Mouse (Mus musculus) embryo, embryonic 11.5 days (tissue): Measurements from ENCODE around the gene Brwd1.
"Not testable (repeated sequence)": the region's sequence is repeated elsewhere in the genome, so short reads cannot be mapped to it uniquely, and the experiment has no call there.

Experiments
- DNase-seq: peaks from one replicate; pipeline ENCODE4 v3.0.0-alpha.2; 2012; ENCODE audit warnings: low read depth, low spot score

Brwd1 gene

DNA sequence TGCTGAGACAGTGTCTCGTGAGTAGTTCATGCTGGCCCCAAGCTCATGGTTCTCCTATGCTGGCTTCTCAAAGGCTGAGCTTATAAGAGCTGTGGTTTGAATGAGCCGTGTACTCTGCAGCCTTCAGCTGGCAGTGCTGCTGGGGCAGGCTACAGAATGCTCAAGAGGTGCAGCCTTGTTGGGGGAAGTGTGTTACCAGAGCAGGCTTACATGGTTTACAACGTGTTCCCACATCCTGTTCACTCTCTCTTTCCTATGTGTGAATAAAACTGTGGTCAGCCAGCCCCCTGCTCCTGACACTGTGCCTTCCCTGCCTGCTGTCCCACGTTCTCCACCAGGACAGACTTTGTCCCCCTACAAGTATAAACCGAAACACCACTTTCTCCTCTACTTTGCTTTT lies 97.4 kb downstream of the Brwd1 start:
- no peak for DNase-seq

DNA sequence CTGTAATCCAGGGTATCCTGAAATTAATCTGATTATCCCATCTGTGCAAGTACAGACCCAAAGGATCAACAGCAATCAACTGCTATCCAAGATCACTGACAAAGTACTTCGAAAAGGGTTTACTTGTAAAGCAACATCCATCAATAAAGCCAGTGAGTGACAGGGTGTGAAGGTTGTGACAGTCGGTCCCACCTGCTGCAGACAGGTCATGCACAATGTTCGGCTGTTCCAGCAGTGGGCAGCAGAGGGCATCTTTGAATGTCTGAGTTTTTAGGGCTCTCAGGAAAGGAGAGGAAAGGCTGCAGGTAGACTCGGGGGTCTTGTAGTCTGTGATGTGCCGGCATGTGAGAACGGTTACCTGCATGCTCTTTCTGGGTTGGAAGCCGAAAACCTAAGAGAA lies 98.7 kb downstream of the Brwd1 start:
- no peak for DNase-seq

DNA sequence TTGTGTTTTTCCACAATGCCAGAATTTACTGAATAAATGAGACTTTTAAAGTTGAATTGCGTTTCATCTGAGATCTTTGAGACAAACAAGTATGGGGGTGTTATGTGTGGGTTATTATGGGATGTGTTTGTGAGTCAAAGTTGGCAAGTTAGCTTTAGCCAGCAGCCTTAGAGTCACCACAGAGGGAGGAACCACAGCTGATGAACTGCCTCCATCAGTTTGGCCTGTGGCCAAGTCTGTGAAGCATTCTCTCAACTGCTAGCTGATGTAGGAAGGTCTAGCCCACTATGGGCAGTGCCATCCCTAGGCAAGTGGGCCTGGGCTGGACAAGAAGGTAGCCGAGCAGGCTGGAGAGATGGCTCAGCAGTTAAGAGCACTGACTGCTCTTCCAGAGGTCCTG lies 111.5 kb downstream of the Brwd1 start:
- DNase-seq, result no peak

DNA sequence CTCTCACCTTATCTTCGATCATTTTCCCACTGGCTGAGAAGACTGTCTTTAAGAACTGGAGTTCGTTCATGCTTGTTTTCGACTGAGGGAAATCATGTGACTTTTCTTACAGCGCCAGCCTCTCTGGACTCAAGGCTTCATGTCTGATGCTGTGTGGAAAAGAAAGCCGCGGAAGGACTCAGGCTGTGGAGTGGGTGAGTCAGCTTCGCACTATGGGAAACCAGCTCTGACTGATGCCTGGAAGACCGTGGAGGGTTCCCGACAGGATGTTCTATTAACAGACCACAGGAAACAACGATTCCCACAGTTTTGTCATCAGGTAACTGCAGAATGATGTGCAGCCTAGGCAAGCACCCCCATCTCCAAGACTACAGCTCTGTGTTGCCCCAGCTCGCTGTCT lies 114.9 kb downstream of the Brwd1 start:
- DNase-seq, result no peak

DNA sequence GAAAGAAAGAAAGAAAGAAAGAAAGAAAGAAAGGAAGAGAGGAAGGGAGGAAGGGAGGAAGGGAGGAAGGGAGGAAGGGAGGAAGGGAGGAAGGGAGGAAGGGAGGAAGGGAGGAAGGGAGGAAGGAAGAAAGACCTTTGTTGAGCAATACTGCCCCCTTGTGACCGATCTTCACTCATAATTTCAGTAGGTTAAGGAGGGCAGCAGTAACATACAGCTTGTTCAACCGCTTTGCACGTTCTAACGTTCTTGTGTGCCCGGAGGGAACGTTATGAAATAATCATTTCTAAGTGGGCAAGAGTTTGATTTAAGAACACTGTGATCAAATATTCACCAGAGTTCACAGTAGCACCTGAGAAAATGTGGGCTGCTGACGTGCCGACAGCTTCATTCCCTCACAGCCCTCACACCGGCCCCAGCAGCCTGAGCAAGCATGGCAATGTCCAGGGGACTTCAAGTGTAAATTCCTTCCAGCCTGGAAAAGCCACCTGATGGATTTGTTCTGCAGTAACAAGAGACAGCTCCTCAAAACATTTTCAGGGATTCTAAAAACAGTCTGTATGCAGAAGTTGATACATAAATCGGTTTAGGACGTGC lies 117.8 kb downstream of the Brwd1 start:
- peak; percentile 51 for DNase-seq

DNA sequence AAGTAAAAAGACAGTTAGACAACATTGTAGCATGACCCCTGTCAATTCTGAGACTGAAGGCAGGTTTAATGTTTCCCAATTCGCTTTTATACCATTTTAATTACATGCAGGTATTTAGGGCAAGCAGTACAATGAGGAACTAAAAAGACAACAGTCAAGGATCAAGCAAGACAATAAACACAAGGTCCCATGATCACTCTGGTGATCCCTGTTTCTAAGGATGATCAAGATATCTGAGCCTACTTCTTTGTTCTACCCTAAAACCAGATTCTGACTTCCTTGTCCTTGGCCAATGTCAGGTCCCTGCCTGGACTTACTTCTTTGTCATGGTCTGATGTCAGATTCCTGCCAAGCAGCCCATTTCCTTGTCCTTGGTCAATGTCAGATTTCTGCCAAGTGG lies 120.8 kb downstream of the Brwd1 start:
- DNase-seq, result not testable (repeated sequence)

DNA sequence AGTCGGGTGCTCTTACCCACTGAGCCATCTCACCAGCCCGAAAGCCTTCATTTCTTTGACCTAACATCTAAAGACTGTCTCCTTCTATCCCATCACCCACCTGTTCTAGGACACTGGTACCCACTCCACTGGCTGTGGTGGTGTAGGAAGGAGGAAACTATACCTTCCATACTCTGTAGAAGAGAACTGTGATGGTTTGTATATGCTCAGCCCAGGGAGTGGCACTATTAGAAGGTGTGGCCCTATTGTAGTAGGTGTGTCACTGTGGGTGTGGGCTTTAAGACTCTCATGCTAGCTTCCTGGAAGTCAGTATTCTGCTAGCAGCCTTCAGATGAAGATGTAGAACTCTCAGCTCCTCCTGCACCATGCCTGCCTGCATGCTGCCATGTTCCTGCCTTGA lies 121.6 kb downstream of the Brwd1 start:
- DNase-seq, result not testable (repeated sequence)

DNA sequence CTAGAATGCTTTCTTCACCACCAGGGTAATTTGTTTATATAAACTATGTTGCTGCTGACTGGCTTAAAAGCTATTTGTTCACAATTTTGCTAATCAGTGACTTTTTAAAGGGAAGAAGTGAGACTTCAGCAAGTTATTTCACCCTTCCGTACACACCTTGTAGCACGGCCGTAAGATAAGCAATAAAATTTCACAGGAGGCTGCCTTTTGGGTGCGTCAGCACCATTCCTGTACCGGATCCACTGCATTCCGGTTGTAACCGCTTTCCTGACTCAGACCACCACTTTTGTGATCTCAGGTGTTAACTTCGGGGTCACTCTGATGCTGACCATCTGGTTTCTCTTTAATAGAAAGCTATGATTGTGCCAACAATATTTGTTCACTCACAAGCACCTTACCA lies 124.2 kb downstream of the Brwd1 start:
- no peak for DNase-seq

DNA sequence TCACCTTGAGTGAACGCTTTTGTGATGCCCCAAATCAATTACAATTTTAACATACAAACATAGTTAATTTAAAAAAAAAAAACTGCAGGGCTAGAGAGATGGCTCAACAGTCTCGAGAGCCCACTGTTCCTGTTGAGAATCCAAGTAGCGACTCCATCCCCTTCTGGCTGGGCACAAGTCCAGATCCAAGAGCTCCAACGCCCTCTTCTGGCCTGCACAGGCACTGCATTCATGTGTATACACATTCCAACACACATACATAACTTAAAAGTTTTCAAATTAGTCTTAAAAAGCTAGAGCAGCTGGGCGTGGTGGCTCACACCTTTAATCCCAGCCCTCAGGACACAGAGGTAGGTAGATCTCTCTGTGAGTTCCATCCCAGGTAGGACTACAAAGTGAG lies 125.7 kb downstream of the Brwd1 start:
- DNase-seq, result no peak

DNA sequence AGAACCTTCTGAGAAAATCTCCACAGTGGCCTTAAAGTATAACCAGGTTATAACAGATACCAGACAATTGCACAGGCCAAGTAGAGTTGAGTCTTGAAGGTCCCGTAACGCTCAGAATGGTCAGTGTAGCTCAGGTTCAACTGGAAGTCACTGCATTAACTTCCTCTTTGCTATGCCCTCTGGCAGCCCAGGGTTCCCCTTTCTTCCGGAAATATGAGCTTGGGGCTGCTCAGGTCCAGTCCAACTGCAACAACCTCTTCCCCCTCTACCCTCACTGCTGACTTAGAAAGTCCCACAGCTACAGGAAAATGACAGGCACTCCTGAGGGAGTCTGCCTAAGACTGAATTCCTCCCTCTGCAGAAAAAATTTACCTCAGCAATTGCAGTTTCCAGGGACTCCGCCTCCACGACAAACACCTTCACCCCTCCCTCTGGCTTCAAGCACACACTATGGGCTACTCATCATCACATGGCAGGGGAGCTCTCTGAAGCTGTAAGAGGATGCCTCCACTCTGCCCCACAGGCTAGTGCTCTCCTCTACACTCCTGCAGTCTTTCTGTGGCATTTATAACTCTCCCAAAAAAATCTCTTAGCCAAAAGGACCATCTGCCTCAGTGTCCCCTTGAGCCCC lies 126.5 kb downstream of the Brwd1 start:
- DNase-seq, result no peak

DNA sequence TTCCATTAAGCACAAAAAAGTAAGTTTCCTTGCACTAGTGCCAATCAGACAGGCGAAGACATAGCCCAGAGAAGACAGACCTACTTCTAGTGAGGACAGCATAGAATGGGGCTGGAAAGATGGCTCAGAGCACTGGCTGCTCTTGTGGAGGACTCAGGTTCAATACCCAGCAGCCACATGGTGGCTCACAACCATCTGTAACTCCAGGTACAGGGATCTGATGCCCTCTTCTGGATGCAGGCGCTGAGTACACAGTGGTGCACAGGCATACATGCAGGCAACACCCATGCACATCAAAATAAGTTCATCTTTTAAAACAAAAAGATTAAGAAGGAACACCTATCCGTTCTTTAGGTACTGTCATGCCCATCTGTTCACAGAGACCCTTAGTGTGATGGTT lies 128.0 kb downstream of the Brwd1 start:
- DNase-seq, result no peak

DNA sequence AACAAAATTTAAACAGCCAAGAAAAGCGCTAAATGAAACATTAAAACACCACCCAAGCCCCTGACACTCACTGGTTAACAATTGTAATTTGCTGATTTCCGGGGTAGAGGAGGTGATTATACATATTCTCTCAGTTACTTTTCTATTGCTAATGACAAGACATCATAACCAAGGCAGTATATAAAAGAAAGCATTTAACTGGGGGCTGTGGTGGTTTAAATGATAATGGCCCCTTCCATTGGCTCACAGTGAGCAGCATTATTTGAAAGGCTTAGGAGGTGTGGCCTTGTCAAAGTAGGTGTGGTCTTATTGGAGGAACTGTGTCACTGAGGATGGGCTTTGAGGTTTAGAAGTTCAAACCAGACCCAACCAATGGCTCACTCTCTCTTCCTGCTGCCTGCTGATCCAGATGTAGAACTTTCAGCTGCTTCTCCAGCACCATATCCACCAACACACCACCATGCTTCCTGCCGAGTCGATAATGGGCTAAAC lies 129.1 kb downstream of the Brwd1 start:
- DNase-seq, result no peak

DNA sequence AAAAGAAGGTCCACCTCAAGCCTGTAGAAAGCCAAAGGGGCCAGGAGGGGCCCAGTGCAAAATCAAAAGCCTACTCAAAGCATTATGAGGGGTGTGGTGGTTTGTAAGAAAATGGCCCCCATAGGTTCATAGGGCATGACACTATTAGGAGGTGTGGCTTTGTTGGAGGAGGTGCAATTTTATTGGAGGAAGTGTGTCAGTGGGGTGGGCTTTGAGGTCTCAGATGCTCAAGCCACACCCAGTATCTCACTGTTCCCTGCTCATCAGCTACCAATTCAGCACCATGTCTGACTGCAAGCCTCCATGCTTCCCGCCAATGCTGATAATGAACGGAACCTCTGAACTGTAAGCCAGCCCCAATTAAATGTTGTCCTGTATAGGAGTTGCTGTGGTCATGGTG lies 130.9 kb downstream of the Brwd1 start:
- no peak for DNase-seq

DNA sequence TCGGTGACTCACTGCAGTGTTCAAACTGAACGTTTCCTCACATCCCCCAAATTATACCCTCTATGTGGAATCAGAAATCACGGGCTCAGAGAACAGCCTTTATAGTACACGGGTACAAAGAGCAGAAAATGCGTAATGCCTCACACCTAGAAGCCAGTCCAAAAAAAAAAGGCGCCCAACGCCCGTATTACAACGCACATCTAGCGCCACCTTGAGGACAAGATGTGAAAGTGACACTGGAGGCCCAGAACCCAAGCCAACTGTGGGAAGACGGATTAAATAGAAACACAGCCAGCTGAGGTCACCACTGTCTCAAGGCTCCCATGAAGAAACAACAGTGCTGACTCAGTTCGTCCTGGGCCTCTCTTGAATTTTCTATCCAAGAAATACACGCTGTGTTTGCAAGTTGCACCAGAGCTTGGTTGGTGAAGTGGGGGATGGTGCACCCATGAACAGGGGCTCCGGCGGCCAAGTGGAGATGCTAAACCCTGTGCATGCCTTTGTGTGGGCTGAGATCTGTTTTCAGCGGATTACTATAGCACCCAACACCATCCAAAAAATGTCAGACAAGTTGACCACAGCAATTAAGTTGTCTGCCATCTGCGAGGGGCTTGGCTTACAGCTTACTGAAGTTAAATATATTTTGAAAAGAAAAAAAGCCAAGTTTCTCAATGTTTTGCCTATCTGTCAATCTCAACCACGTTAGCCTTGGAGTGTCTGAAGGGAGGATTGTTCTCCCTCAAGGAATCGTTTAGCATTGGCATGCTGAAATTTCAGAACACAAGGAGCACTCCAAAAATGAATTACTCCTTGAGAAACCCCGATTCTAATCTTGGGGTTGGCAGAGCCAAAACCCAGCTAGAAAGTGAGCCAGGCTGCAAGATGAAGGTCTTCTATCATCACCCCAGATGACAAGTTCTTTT lies 136.7 kb downstream of the Brwd1 start:
- peak; percentile 77 for DNase-seq

DNA sequence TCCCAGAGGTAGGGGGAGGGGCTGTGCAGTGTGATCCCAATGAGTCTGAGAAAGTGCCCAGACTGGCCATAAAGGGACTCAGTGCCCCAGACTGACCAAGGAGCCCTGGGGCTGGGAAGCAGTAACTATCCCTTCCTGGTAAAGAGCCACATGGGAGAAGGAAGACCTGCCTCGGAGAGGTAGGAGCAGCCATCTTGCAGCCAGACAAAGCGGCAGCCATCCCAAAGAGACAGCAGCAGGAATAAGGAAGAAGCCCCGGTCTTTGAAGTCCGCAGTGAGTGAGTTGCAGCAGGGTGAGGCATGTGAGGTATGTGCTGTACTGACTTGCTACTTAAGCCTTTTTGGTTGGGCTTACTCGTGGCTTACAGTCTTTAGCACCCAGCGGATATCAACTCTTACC lies 139.1 kb downstream of the Brwd1 start:
- DNase-seq, result no peak
